Mouse (Mus musculus) embryonic facial prominence, embryonic 12.5 days (tissue): ENCODE results near the gene Rps17. TPM values are rescaled to one million over a fixed set of nuclear protein-coding genes. Genes with fewer than 3 reads are reported as not detected.

Source experiments
- ATAC-seq: fragments of 200-750 bp; cut with Nextera tagmentation; 2 replicates; pipeline ENCODE4 v1.8.0; 2017; ENCODE audit not compliant: insufficient number of reproducible peaks, insufficient read depth, low FRiP score, low TSS enrichment
- H3K27ac ChIP-seq: fragments of 300-500 bp; sonication (generic); 2 replicates; pipeline ENCODE4 v1.5.1; 2016; ENCODE audit warnings: mild to moderate bottlenecking
- H3K27me3 ChIP-seq: fragments of 300-500 bp; sonication (generic); 2 replicates; pipeline ENCODE4 v1.6.1; 2016; ENCODE audit warnings: mild to moderate bottlenecking, moderate library complexity
- H3K36me3 ChIP-seq: fragments of 300-500 bp; sonication (generic); 2 replicates; pipeline ENCODE4 v1.6.1; 2016; ENCODE audit warnings: mild to moderate bottlenecking
- H3K4me1 ChIP-seq: fragments of 300-500 bp; sonication (generic); 2 replicates; pipeline ENCODE4 v1.6.1; 2016
- H3K4me2 ChIP-seq: fragments of 300-500 bp; sonication (generic); replicated peaks from 2 replicates; pipeline ENCODE4 v1.6.1; 2016; ENCODE audit warnings: mild to moderate bottlenecking, moderate library complexity
- H3K4me3 ChIP-seq: fragments of 300-500 bp; sonication (generic); 2 replicates; pipeline ENCODE4 v1.5.1; 2016; ENCODE audit warnings: mild to moderate bottlenecking
- H3K9ac ChIP-seq: fragments of 300-500 bp; sonication (generic); 2 replicates; pipeline ENCODE4 v1.6.1; 2016; ENCODE audit warnings: mild to moderate bottlenecking, moderate library complexity
- H3K9me3 ChIP-seq: fragments of 300-500 bp; sonication (generic); 2 replicates; pipeline ENCODE4 v1.6.1; 2016; ENCODE audit warnings: mild to moderate bottlenecking, moderate library complexity
- whole genome bisulfite sequencing: fragments of 180-500 bp; shearing (Covaris S2); methylation state at CpG from one replicate; pipeline ENCODE4 v1.1.7; 2016; 5-methylcytosine and 5-hydroxymethylcytosine counted together
- polyA plus RNA-seq: library from polyadenylated mRNA; unstranded; fragments of >200 nt; fragmentation: Nextera tagmentation; extraction: Ambion mirVana; gene quantifications from 2 replicates; pipeline ENCODE4 v1.2.1, GENCODE M21; 2016

The Rps17 gene
- polyA plus RNA-seq, 1 experiment from 2014 or later: 1,128 TPM

GRCm38 (mm10) chr7:81303682-81304081 lies 41.4 kb downstream of the Rps17 start:
- 88% methylated on average over 2 of the region's 2 CpGs for WGBS

GRCm38 (mm10) chr7:81301323-81301722 lies 43.7 kb downstream of the Rps17 start:
- Histone ChIP-seq H3K4me1 (0 out of 2 replicates have a peak, but pooled peaks cover 3% of the 10 kb centered on the region), H3K27ac (no peak overlapping the region), H3K9me3 (no peaks in the 10 kb centered on the region), H3K36me3 (no peaks in the 10 kb centered on the region), H3K4me2 (no peak overlapping the region), H3K27me3 (no peaks in the 10 kb centered on the region), H3K4me3 (no peak overlapping the region), H3K9ac (no peak overlapping the region)
- no peak for ATAC-seq
- WGBS: 69% methylated on average over 7 of the region's 7 CpGs

More at GRCm38 (mm10) chr7:81303682-81304081, 41.4 kb downstream of the Rps17 start:
- Histone ChIP-seq H3K36me3 (no peaks in the 10 kb centered on the region), H3K4me1 (no peaks in the 10 kb centered on the region), H3K4me3 (no peak overlapping the region), H3K4me2 (no peak overlapping the region), H3K27me3 (no peaks in the 10 kb centered on the region), H3K9ac (no peak overlapping the region), H3K9me3 (no peaks in the 10 kb centered on the region), H3K27ac (no peak overlapping the region)
- no peak for ATAC-seq

GRCm38 (mm10) chr7:81298206-81298605 lies 46.8 kb downstream of the Rps17 start:
- Histone ChIP-seq H3K9me3 (no peaks in the 10 kb centered on the region), H3K36me3 (no peaks in the 10 kb centered on the region), H3K4me1 (0 out of 2 replicates have a peak, but pooled peaks cover 3% of the 10 kb centered on the region), H3K27ac (no peak overlapping the region), H3K27me3 (no peaks in the 10 kb centered on the region), H3K4me2 (no peak overlapping the region), H3K9ac (no peak overlapping the region), H3K4me3 (no peak overlapping the region)
- 28% methylated on average over 6 of the region's 6 CpGs for WGBS
- no peak for ATAC-seq

GRCm38 (mm10) chr7:81295169-81295568 lies 49.9 kb downstream of the Rps17 start:
- no peak overlapping the region for H3K9ac ChIP-seq
- H3K27ac ChIP-seq: no peak overlapping the region
- H3K4me3 ChIP-seq: no peak overlapping the region
- no peak overlapping the region for H3K4me2 ChIP-seq
- H3K9me3 ChIP-seq: no peaks in the 10 kb centered on the region
- WGBS: 99% methylated on average over 2 of the region's 2 CpGs
- no peaks in the 10 kb centered on the region for H3K36me3 ChIP-seq
- H3K27me3 ChIP-seq: no peaks in the 10 kb centered on the region
- H3K4me1 ChIP-seq: 0 out of 2 replicates have a peak, but pooled peaks cover 3% of the 10 kb centered on the region
- ATAC-seq: no peak

Other genes with a start within 250 kb of the Rps17 start
- gene Slc28a1, start 230.5 kb downstream of the Rps17 start, polyA plus RNA-seq: 0.08 TPM in 1 of 2 replicates, not detected in the other
- gene Pde8a, start 131.7 kb downstream of the Rps17 start, polyA plus RNA-seq: 5.3 and 5.7 TPM in 2 replicates
- gene Cpeb1, start 110.2 kb upstream of the Rps17 start, polyA plus RNA-seq: 2.3 and 3.6 TPM in 2 replicates
- gene Ap3b2, start 148.7 kb upstream of the Rps17 start, polyA plus RNA-seq: 7.6 and 10.9 TPM in 2 replicates
- not detected in 2 replicates for gene BC048679, start 153.0 kb upstream of the Rps17 start, polyA plus RNA-seq
- gene Fsd2, start 221.7 kb upstream of the Rps17 start, polyA plus RNA-seq: 0.10 and 0.28 TPM in 2 replicates
- gene Whamm, start 226.0 kb upstream of the Rps17 start, polyA plus RNA-seq: 5.7 TPM in 2 replicates